Mouse (Mus musculus) heart, postnatal 0 days (tissue): Measurements from ENCODE around the gene 1700014D04Rik.

Source experiments
- CTCF ChIP-seq: IDR thresholded peaks from 2 replicates; pipeline ENCODE4 v1.5.1; 2016; ENCODE audit warnings: antibody characterized with exemption, control low read depth, low read depth
- EP300 ChIP-seq: IDR thresholded peaks from 2 replicates; pipeline ENCODE4 v1.6.1; 2016; ENCODE audit warnings: antibody characterized with exemption, low read depth

GRCm38 (mm10) chr13:59713710-59714109 lies 32.8 kb downstream of the 1700014D04Rik start:
- no peak for TF ChIP-seq CTCF
- TF ChIP-seq EP300, result no peak
